Mouse (Mus musculus) heart, embryonic 16.5 days (tissue): ENCODE measurements around the gene Gli1. TPM values are rescaled to one million over a fixed set of nuclear protein-coding genes. Genes with fewer than 3 reads are reported as not detected.
"Not testable (repeated sequence)": the region's sequence is repeated elsewhere in the genome, so short reads cannot be mapped to it uniquely, and the experiment has no call there.

Experiments used
- ATAC-seq: fragments of 200-750 bp; cut with Nextera tagmentation; replicated peaks from 2 replicates; pipeline ENCODE4 v1.8.0; 2017; ENCODE audit warnings: moderate number of reproducible peaks; ENCODE audit not compliant: insufficient read depth, low FRiP score; ENCODE audit errors: extremely low read depth
- H3K27ac ChIP-seq: fragments of 300-500 bp; sonication (generic); 2 replicates; pipeline ENCODE4 v1.5.1; 2014; ENCODE audit warnings: mild to moderate bottlenecking, low read length, control low read depth, moderate library complexity
- H3K27me3 ChIP-seq: fragments of 300-500 bp; sonication (generic); 2 replicates; pipeline ENCODE4 v1.6.1; 2014; ENCODE audit warnings: low read length, mixed read lengths; ENCODE audit not compliant: control insufficient read depth, insufficient read depth
- H3K36me3 ChIP-seq: fragments of 300-500 bp; sonication (generic); 2 replicates; pipeline ENCODE4 v1.6.1; 2014; ENCODE audit not compliant: control insufficient read depth, insufficient read depth
- H3K4me1 ChIP-seq: fragments of 300-500 bp; sonication (generic); 2 replicates; pipeline ENCODE4 v1.6.1; 2014; ENCODE audit warnings: low read length, mixed read lengths; ENCODE audit not compliant: control insufficient read depth, insufficient read depth
- H3K4me2 ChIP-seq: fragments of 300-500 bp; sonication (generic); 2 replicates; pipeline ENCODE4 v1.6.1; 2014; ENCODE audit warnings: low read depth, mild to moderate bottlenecking, control low read depth, low read length
- H3K4me3 ChIP-seq: fragments of 300-500 bp; sonication (generic); 2 replicates; pipeline ENCODE4 v1.5.1; 2014; ENCODE audit warnings: mild to moderate bottlenecking, control low read depth, low read length
- H3K9ac ChIP-seq: fragments of 300-500 bp; sonication (generic); 2 replicates; pipeline ENCODE4 v1.6.1; 2014; ENCODE audit warnings: low read length, control low read depth
- H3K9me3 ChIP-seq: fragments of 300-500 bp; sonication (generic); replicated peaks from 2 replicates; pipeline ENCODE4 v1.6.1; 2016; ENCODE audit warnings: low read length; ENCODE audit not compliant: control insufficient read depth
- WGBS: fragments of 180-500 bp; shearing (Covaris S2); extraction: QIAGEN DNeasy Blood & Tissue Kit; methylation state at CpG from one replicate; pipeline ENCODE4 v1.1.7; 2014; 5-methylcytosine and 5-hydroxymethylcytosine counted together
- polyA plus RNA-seq: library from polyadenylated mRNA; unstranded; fragments of >200 nt; fragmentation: Nextera tagmentation; extraction: Ambion mirVana; gene quantifications from 2 replicates; pipeline ENCODE4 v1.2.1, GENCODE M21; 2015

The Gli1 gene
- polyA plus RNA-seq, 1 experiment from 2014 or later, result 0.91 TPM

DNA sequence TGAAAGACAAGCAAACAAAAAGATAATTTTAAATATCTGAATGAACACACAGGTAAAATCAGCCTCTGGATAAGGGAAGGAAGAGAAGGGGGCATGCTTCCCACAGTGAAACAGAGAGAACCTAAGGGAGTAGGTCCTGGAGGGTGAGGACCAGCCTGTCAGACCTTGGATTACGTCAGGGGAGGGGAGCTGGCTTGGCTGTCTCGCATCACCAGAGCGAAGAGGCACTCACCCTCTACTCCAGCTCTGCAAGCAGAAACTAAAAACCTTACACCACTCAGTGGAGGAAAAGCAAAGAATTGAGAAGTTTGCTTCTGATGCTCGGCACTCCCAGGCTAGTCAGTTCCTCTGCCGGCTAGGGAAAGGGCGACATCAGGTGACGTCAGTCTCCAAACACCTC lies 21.8 kb downstream of the Gli1 start:
- Histone ChIP-seq H3K27me3 (peaks cover 7% of the 10 kb centered on the region; the same call in 1 of the 2 replicates), H3K36me3 (no peaks in the 10 kb centered on the region), H3K4me1 (no peaks in the 10 kb centered on the region), H3K9me3 (no peaks in the 10 kb centered on the region), H3K27ac (no peak overlapping the region), H3K4me2 (no peak overlapping the region), H3K4me3 (no peak overlapping the region), H3K9ac (no peak overlapping the region)
- WGBS, result 67% methylated on average over 7 of the region's 7 CpGs
- ATAC-seq, result no peak

DNA sequence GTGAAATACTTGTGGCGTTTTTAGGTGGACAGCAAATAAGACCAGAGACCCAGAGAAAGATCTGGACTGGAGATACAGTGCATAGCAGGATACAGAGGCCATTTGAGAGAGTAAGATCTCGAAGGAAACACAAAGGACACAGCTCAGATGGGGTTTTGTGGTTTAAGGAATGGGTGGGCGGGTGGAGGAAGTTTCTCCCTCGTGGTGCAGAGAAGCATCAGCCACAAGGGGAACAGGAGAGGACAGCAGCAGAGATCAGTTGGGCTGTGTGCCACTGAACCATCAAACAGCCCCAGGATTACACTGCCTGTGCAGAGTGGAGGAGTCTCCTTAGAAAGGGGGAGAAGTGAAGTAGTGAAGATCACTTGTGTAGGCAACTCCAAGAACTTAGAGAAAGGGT lies 23.8 kb downstream of the Gli1 start:
- Histone ChIP-seq H3K9me3 (no peaks in the 10 kb centered on the region), H3K4me2 (no peak overlapping the region), H3K9ac (no peak overlapping the region), H3K27ac (no peak overlapping the region), H3K4me3 (no peak overlapping the region), H3K27me3 (no peaks in the 10 kb centered on the region), H3K4me1 (no peaks in the 10 kb centered on the region), H3K36me3 (no peaks in the 10 kb centered on the region)
- no peak for ATAC-seq
- 34% methylated on average over 4 of the region's 4 CpGs for WGBS

GRCm38 (mm10) chr10:127317277-127317676 lies 24.5 kb downstream of the Gli1 start:
- Histone ChIP-seq H3K27ac (no peak overlapping the region), H3K4me2 (no peak overlapping the region), H3K9ac (no peak overlapping the region), H3K9me3 (no peaks in the 10 kb centered on the region), H3K4me1 (peaks cover 3% of the 10 kb centered on the region; the same call in 1 of the 2 replicates), H3K36me3 (no peaks in the 10 kb centered on the region), H3K4me3 (no peak overlapping the region), H3K27me3 (no peaks in the 10 kb centered on the region)
- WGBS, result 75% methylated on average over 2 of the region's 2 CpGs
- no peak for ATAC-seq

GRCm38 (mm10) chr10:127314950-127315349 lies 26.8 kb downstream of the Gli1 start:
- 73% methylated on average over 1 of the region's 1 CpGs for WGBS
- not testable (repeated sequence) for H3K4me3 ChIP-seq, H3K27me3 ChIP-seq, H3K4me2 ChIP-seq, H3K27ac ChIP-seq, H3K36me3 ChIP-seq, H3K9ac ChIP-seq, ATAC-seq, H3K9me3 ChIP-seq
- H3K4me1 ChIP-seq, result peaks cover 11% of the 10 kb centered on the region

DNA sequence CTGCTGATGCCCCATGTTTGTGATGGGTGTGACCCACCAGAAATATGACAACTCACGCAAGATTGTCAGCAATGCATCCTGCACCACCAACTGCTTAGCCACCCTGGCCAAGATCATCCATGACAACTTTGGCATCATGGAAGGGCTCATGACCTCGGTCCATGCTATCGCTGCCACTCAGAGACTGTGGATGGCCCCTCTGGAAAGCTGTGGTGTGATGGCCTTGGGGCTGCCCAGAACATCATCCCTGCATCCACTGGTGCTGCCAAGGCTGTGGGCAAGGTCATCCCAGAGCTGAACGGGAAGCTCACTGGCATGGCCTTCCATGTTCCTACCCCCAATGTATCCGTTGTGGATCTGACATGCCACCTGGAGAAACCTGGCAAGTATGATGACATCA lies 28.3 kb downstream of the Gli1 start:
- not testable (repeated sequence) for H3K4me3 ChIP-seq, H3K4me2 ChIP-seq, H3K9ac ChIP-seq, H3K27me3 ChIP-seq, H3K27ac ChIP-seq, H3K9me3 ChIP-seq, H3K36me3 ChIP-seq, ATAC-seq
- H3K4me1 ChIP-seq, result peaks cover 11% of the 10 kb centered on the region
- 87% methylated on average over 5 of the region's 5 CpGs for WGBS

DNA sequence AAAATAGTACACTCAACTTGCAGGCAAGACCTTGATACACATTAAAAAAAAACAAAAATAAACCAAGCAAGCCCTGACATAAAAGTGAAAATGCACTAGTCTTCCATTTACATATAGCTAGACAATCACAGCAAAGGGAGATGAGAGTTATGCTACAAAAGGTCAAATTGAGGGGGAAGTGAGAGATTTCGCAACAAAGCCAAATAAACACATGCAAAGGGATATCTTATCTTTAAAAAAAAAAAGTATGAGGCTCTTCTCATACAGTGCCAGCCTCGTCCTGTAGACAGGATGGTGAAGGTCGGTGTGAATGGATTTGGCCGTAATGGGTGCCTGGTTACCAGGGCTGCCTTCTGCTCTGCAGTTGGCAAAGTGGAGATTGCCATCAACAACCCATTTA lies 28.9 kb downstream of the Gli1 start:
- H3K9ac ChIP-seq, result no peak overlapping the region
- no peak overlapping the region for H3K4me2 ChIP-seq
- ATAC-seq, result no peak
- no peak overlapping the region for H3K27ac ChIP-seq
- H3K4me3 ChIP-seq, result no peak overlapping the region
- H3K36me3 ChIP-seq, result peaks cover 10% of the 10 kb centered on the region
- H3K27me3 ChIP-seq, result no peaks in the 10 kb centered on the region
- WGBS, result 51% methylated on average over 4 of the region's 4 CpGs
- peaks cover 11% of the 10 kb centered on the region for H3K4me1 ChIP-seq
- no peaks in the 10 kb centered on the region for H3K9me3 ChIP-seq

DNA sequence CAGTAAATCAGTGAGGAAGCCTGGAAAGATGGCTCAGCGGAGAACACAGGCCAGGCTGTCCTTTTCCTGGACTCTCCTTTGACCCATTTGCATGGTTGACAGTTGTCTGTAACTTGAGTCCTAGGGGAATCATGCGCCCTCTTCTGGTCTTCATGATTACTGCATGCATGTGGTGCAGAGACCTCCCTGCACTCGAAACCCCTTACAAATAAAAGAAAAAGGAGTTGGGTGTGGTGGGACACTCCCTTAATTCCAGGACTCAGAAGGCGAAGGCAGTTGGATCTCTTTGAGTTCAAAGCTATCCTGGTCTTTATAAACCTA lies 29.5 kb downstream of the Gli1 start:
- Histone ChIP-seq H3K9me3 (no peaks in the 10 kb centered on the region), H3K4me3 (peak overlapping the region; percentile 80), H3K27ac (peak overlapping the region; percentile 88), H3K4me2 (peak overlapping the region; percentile 77), H3K36me3 (peaks cover 16% of the 10 kb centered on the region), H3K9ac (peak overlapping the region; percentile 75), H3K27me3 (no peaks in the 10 kb centered on the region), H3K4me1 (peaks cover 11% of the 10 kb centered on the region)
- peak; percentile 58 for ATAC-seq
- whole genome bisulfite sequencing, result 1% methylated on average over 4 of the region's 4 CpGs

GRCm38 (mm10) chr10:127311476-127312355 lies 30.1 kb downstream of the Gli1 start, which contains the start of gene Mars:
TSS of gene Mars (minus strand) at chr10:127311786.
- peak within 1 kb of the TSS; percentile 84 for H3K9ac ChIP-seq
- ATAC-seq, result peak; percentile 94
- under 1% methylated on average over 65 of the region's 65 CpGs for WGBS

More at GRCm38 (mm10) chr10:127311476-127312355, 30.1 kb downstream of the Gli1 start, which contains the start of gene Mars:
- H3K4me2 ChIP-seq, result peak within 1 kb of the TSS; percentile 77
- peak within 1 kb of the TSS; percentile 80 for H3K4me3 ChIP-seq
- no peaks in the 10 kb centered on the region for H3K9me3 ChIP-seq
- H3K27me3 ChIP-seq, result no peaks in the 10 kb centered on the region
- H3K4me1 ChIP-seq, result peaks cover 11% of the 10 kb centered on the region
- peaks cover 17% of the 10 kb centered on the region for H3K36me3 ChIP-seq
- H3K27ac ChIP-seq, result peak within 1 kb of the TSS; percentile 88
